Comparison of ENCODE assay signal across 8 mouse cellular contexts in the genomic region with DNA sequence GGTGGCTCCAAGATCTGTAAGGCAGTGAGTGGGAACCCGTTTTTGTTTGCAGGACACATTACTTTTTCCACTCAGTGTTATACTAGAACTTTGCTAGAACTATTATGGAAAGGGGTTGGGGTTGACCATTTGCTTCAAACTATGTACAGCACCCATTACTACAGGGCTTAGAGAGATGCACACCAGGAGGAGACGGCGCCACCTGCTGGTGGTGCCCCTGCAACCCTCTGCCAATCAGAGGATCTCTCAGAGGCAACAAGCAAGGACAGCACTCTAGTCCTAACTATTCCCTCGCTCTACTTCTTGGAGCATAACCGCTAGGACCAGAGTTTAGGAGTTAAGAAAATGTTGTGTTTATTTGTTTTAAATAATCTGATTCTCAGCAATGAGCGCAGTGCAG.
DNase-seq lines count a peak whose midpoint lies in the region; ATAC-seq and TF ChIP-seq lines count a peak whose summit lies in the region.

No protein-coding gene starts in this region.

- no peak overlapping the region for H3K27ac ChIP-seq in kidney, embryonic 16.5 days (ENCODE audit: low read length)
- no peak overlapping the region for H3K27ac ChIP-seq in ES-Bruce4 (ENCODE audit: insufficient read depth, low read length)
- H3K27ac ChIP-seq in limb, embryonic 10.5 days: no peak overlapping the region

- ATAC-seq in kidney, embryonic 16.5 days (ENCODE audit: low FRiP score, low TSS enrichment): no peak

- H3K27me3 ChIP-seq in kidney, embryonic 16.5 days (ENCODE audit: insufficient read depth, low read length): no peaks in the 10 kb centered on the region
- no peaks in the 10 kb centered on the region for H3K27me3 ChIP-seq in ES-Bruce4 (ENCODE audit: control insufficient read depth, insufficient read depth, low read length, poor library complexity, severe bottlenecking)
- peaks cover 51% of the 10 kb centered on the region for H3K27me3 ChIP-seq in limb, embryonic 10.5 days (ENCODE audit: low read depth, poor library complexity, severe bottlenecking)

- TF ChIP-seq POLR2A in ES-Bruce4 (IDR thresholded peaks at IDR 0.05; ENCODE audit: insufficient read depth, low read length): no peak

- WGBS in kidney, embryonic 16.5 days: 78% methylated on average over 6 of the region's 6 CpGs
- 82% methylated on average over 6 of the region's 6 CpGs for WGBS in limb, embryonic 10.5 days

- peak; percentile 70 for TF ChIP-seq CTCF in ES-Bruce4 (IDR thresholded peaks at IDR 0.05; ENCODE audit: low read depth, low read length)

- no peaks in the 10 kb centered on the region for H3K36me3 ChIP-seq in kidney, embryonic 16.5 days (ENCODE audit: insufficient read depth, low read length)
- H3K36me3 ChIP-seq in ES-Bruce4 (ENCODE audit: control insufficient read depth, insufficient read depth, low read length, poor library complexity, severe bottlenecking): no peaks in the 10 kb centered on the region
- no peaks in the 10 kb centered on the region for H3K36me3 ChIP-seq in limb, embryonic 10.5 days

- no peak overlapping the region for H3K9ac ChIP-seq in kidney, embryonic 16.5 days (replicated peaks; ENCODE audit: low read length)
- no peak overlapping the region for H3K9ac ChIP-seq in ES-Bruce4 (ENCODE audit: low read depth, poor library complexity, severe bottlenecking)

- H3K4me2 ChIP-seq in kidney, embryonic 16.5 days (replicated peaks; ENCODE audit: low read depth, low read length): no peak overlapping the region

- no peak for TF ChIP-seq EP300 in ES-Bruce4 (IDR thresholded peaks at IDR 0.05; ENCODE audit: insufficient read depth, low read depth, low read length)

- no peak overlapping the region for H3K4me3 ChIP-seq in kidney, embryonic 16.5 days (ENCODE audit: low read length)
- no peak overlapping the region for H3K4me3 ChIP-seq in ES-Bruce4 (ENCODE audit: low read depth, low read length)
- H3K4me3 ChIP-seq in limb, embryonic 10.5 days: no peak overlapping the region

- H3K4me1 ChIP-seq in kidney, embryonic 16.5 days (ENCODE audit: insufficient read depth, low read length): peaks cover 15% of the 10 kb centered on the region
- H3K4me1 ChIP-seq in ES-Bruce4 (ENCODE audit: control insufficient read depth, insufficient read depth, low read length): no peaks in the 10 kb centered on the region
- H3K4me1 ChIP-seq in limb, embryonic 10.5 days: peaks cover 25% of the 10 kb centered on the region

- no peaks in the 10 kb centered on the region for H3K9me3 ChIP-seq in kidney, embryonic 16.5 days (ENCODE audit: low read length)
- no peaks in the 10 kb centered on the region for H3K9me3 ChIP-seq in ES-Bruce4 (replicated peaks; ENCODE audit: control insufficient read depth, insufficient read depth, low read length, poor library complexity, severe bottlenecking)
- H3K9me3 ChIP-seq in limb, embryonic 10.5 days (replicated peaks): no peaks in the 10 kb centered on the region

- peak; percentile 74 for DNase-seq in kidney, adult 18-20 months
- peak; percentile 3 for DNase-seq in c-Kit-negative CD71-positive TER-119-positive erythroid progenitor cells, embryonic 14.5 days (ENCODE audit: low read depth, low spot score)
- peak; percentile 53 to 75 for DNase-seq in kidney, adult 8-10 months
- peak; percentile 35 to 49 for DNase-seq in lung, postnatal 4 days
- DNase-seq in limb, embryonic 10.5 days (ENCODE audit: low spot score): no peak
- no peak for DNase-seq in neural tube, embryonic 10.5 days (ENCODE audit: extremely low spot score, low spot score)

Comparison
In these comparisons a context has a peak if more than half of its experiments do, and no peak if none do; other contexts are left out.
1. DNase-seq: peak in kidney, adult 18-20 months (single experiment), c-Kit-negative CD71-positive TER-119-positive erythroid progenitor cells, embryonic 14.5 days (single experiment), kidney, adult 8-10 months (2 of 2) and lung, postnatal 4 days (2 of 2); none in limb, embryonic 10.5 days (single experiment) and neural tube, embryonic 10.5 days (single experiment).